Mouse (Mus musculus): Measurements from ENCODE around the gene Tns3. TPM values are rescaled to one million over a fixed set of nuclear protein-coding genes. Genes with fewer than 3 reads are reported as not detected.
A peak's percentile ranks its signal among the peaks of the same experiment; 100 is the strongest.

The Tns3 gene
- polyA plus RNA-seq, 1 experiment from 2014 or later = 10.5 TPM

GRCm38 (mm10) chr11:8583137-8583536, 81.2 kb downstream of the Tns3 start:
- TF ChIP-seq CTCF (IDR thresholded peaks at IDR 0.05; ENCODE audit: low read depth) = peak; percentile 42
- H3K27me3 ChIP-seq (replicated peaks; ENCODE audit: control insufficient read depth, insufficient read depth, low read length) = no peaks in the 10 kb centered on the region
- no peaks in the 10 kb centered on the region for H3K9me3 ChIP-seq (ENCODE audit: control insufficient read depth)
- H3K4me1 ChIP-seq (replicated peaks; ENCODE audit: control insufficient read depth, insufficient read depth, low read length) = peaks cover 21% of the 10 kb centered on the region
- H3K36me3 ChIP-seq (ENCODE audit: control insufficient read depth, insufficient read depth) = no peaks in the 10 kb centered on the region; the same call in 1 of the 2 replicates
- 44% methylated on average over 3 of the region's 3 CpGs for WGBS
- no peak overlapping the region for H3K4me3 ChIP-seq (ENCODE audit: low read depth, low read length)
- no peak overlapping the region for H3K4me2 ChIP-seq (replicated peaks; ENCODE audit: low read depth)
- ATAC-seq = no peak
- H3K9ac ChIP-seq (ENCODE audit: low read depth, low read length) = no peak overlapping the region
- H3K27ac ChIP-seq (ENCODE audit: low read depth, low read length) = peak overlapping the region; percentile 78

- peak; percentile 88 for ATAC-seq
- H3K4me1 ChIP-seq (replicated peaks; ENCODE audit: control insufficient read depth, insufficient read depth, low read length) = peaks cover 21% of the 10 kb centered on the region
- WGBS = 39% methylated on average over 10 of the region's 10 CpGs
Observed at GRCm38 (mm10) chr11:8582101-8582920, 82.0 kb downstream of the Tns3 start.

GRCm38 (mm10) chr11:8579789-8580188, 84.5 kb downstream of the Tns3 start:
- Histone ChIP-seq H3K4me2 (replicated peaks; ENCODE audit: low read depth) (peak overlapping the region; percentile 40), H3K4me3 (ENCODE audit: low read depth, low read length) (no peak overlapping the region), H3K27ac (ENCODE audit: low read depth, low read length) (peak overlapping the region; percentile 87)

More at GRCm38 (mm10) chr11:8582101-8582920, 82.0 kb downstream of the Tns3 start:
- Histone ChIP-seq H3K27me3 (replicated peaks; ENCODE audit: control insufficient read depth, insufficient read depth, low read length) (no peaks in the 10 kb centered on the region), H3K9ac (ENCODE audit: low read depth, low read length) (no peak overlapping the region), H3K4me2 (replicated peaks; ENCODE audit: low read depth) (0 out of 2 replicates have a peak overlapping the region, but pooled peaks have one; percentile 9), H3K36me3 (ENCODE audit: control insufficient read depth, insufficient read depth) (no peaks in the 10 kb centered on the region), H3K4me3 (ENCODE audit: low read depth, low read length) (no peak overlapping the region), H3K9me3 (ENCODE audit: control insufficient read depth) (no peaks in the 10 kb centered on the region), H3K27ac (ENCODE audit: low read depth, low read length) (peak overlapping the region; percentile 88)
- TF ChIP-seq CTCF (IDR thresholded peaks at IDR 0.05; ENCODE audit: low read depth) = peak; percentile 11; the same call in 1 of the 2 replicates

GRCm38 (mm10) chr11:8575217-8576180, 88.8 kb downstream of the Tns3 start:
- Histone ChIP-seq H3K9ac (ENCODE audit: low read depth, low read length) (no peak overlapping the region), H3K4me1 (replicated peaks; ENCODE audit: control insufficient read depth, insufficient read depth, low read length) (peaks cover 10% of the 10 kb centered on the region; the same call in 1 of the 2 replicates), H3K4me3 (ENCODE audit: low read depth, low read length) (no peak overlapping the region), H3K9me3 (ENCODE audit: control insufficient read depth) (no peaks in the 10 kb centered on the region), H3K27ac (ENCODE audit: low read depth, low read length) (no peak overlapping the region; the same call in 1 of the 2 replicates), H3K36me3 (ENCODE audit: control insufficient read depth, insufficient read depth) (peaks cover 11% of the 10 kb centered on the region; the same call in 1 of the 2 replicates), H3K27me3 (replicated peaks; ENCODE audit: control insufficient read depth, insufficient read depth, low read length) (no peaks in the 10 kb centered on the region), H3K4me2 (replicated peaks; ENCODE audit: low read depth) (no peak overlapping the region)
- no peak for TF ChIP-seq CTCF (IDR thresholded peaks at IDR 0.05; ENCODE audit: low read depth)
- WGBS = 62% methylated on average over 10 of the region's 10 CpGs
- ATAC-seq = no peak

More at GRCm38 (mm10) chr11:8579789-8580188, 84.5 kb downstream of the Tns3 start:
- peak; percentile 46 for ATAC-seq
- peaks cover 14% of the 10 kb centered on the region for H3K4me1 ChIP-seq (replicated peaks; ENCODE audit: control insufficient read depth, insufficient read depth, low read length)
- H3K36me3 ChIP-seq (ENCODE audit: control insufficient read depth, insufficient read depth) = peaks cover 4% of the 10 kb centered on the region; the same call in 1 of the 2 replicates
- H3K27me3 ChIP-seq (replicated peaks; ENCODE audit: control insufficient read depth, insufficient read depth, low read length) = no peaks in the 10 kb centered on the region
- 16% methylated on average over 5 of the region's 5 CpGs for WGBS
- no peaks in the 10 kb centered on the region for H3K9me3 ChIP-seq (ENCODE audit: control insufficient read depth)
- TF ChIP-seq CTCF (IDR thresholded peaks at IDR 0.05; ENCODE audit: low read depth) = peak; percentile 58
- H3K9ac ChIP-seq (ENCODE audit: low read depth, low read length) = no peak overlapping the region

- H3K27me3 ChIP-seq (replicated peaks; ENCODE audit: control insufficient read depth, insufficient read depth, low read length) = no peaks in the 10 kb centered on the region
- no peak overlapping the region for H3K4me2 ChIP-seq (replicated peaks; ENCODE audit: low read depth)
- H3K9me3 ChIP-seq (ENCODE audit: control insufficient read depth) = no peaks in the 10 kb centered on the region
- no peak overlapping the region for H3K9ac ChIP-seq (ENCODE audit: low read depth, low read length)
- peaks cover 11% of the 10 kb centered on the region; the same call in 1 of the 2 replicates for H3K36me3 ChIP-seq (ENCODE audit: control insufficient read depth, insufficient read depth)
- peaks cover 5% of the 10 kb centered on the region; the same call in 1 of the 2 replicates for H3K4me1 ChIP-seq (replicated peaks; ENCODE audit: control insufficient read depth, insufficient read depth, low read length)
- no peak for ATAC-seq
- 72% methylated on average over 6 of the region's 6 CpGs for WGBS
- no peak overlapping the region for H3K4me3 ChIP-seq (ENCODE audit: low read depth, low read length)
- H3K27ac ChIP-seq (ENCODE audit: low read depth, low read length) = no peak overlapping the region
- no peak for TF ChIP-seq CTCF (IDR thresholded peaks at IDR 0.05; ENCODE audit: low read depth)
Observed at GRCm38 (mm10) chr11:8574562-8574961, 89.8 kb downstream of the Tns3 start.

Measured in intestine, postnatal 0 days (tissue).